Mouse (Mus musculus) kidney, adult 2 months (tissue): ENCODE results near the gene Ranbp3l.

Experiments used
- CTCF ChIP-seq: fragments of 200-500 bp; conservative IDR thresholded peaks from 2 replicates; pipeline ENCODE4 v1.5.1; 2011; ENCODE audit warnings: low read depth, mild to moderate bottlenecking, control low read depth, low read length, moderate library complexity, mixed read lengths; ENCODE audit not compliant: insufficient read depth, insufficient read length
- POLR2A ChIP-seq: fragments of 200-500 bp; IDR thresholded peaks from one replicate; pipeline ENCODE4 v1.6.1; 2011; ENCODE audit warnings: low read depth, low read length, control low read depth

- no peak for TF ChIP-seq CTCF
- no peak for TF ChIP-seq POLR2A
These were observed 111.9 kb downstream of the Ranbp3l start for GRCm38 (mm10) chr15:9079626-9080025.
